Mouse (Mus musculus) ES-Bruce4 (cell line): Measurements from ENCODE around the gene Cetn3. TPM values are rescaled to one million over a fixed set of nuclear protein-coding genes. Genes with fewer than 3 reads are reported as not detected.

Source experiments
- H3K27ac ChIP-seq: 2 replicates; pipeline ENCODE4 v1.5.1; 2012; ENCODE audit warnings: low read length, inconsistent platforms; ENCODE audit not compliant: insufficient read depth
- H3K27me3 ChIP-seq: 2 replicates; pipeline ENCODE4 v1.6.1; 2012; ENCODE audit warnings: mild to moderate bottlenecking, low read length, inconsistent platforms; ENCODE audit not compliant: control insufficient read depth, poor library complexity, insufficient read depth, severe bottlenecking
- H3K36me3 ChIP-seq: 2 replicates; pipeline ENCODE4 v1.6.1; 2012; ENCODE audit warnings: inconsistent platforms, mild to moderate bottlenecking, low read length, moderate library complexity; ENCODE audit not compliant: control insufficient read depth, poor library complexity, insufficient read depth, severe bottlenecking
- H3K4me1 ChIP-seq: one replicate; pipeline ENCODE4 v1.8.1; 2011; ENCODE audit warnings: low read length; ENCODE audit not compliant: control insufficient read depth, insufficient read depth
- H3K4me3 ChIP-seq: 2 replicates; pipeline ENCODE4 v1.5.1; 2011; ENCODE audit warnings: low read depth, mild to moderate bottlenecking, low read length
- H3K9ac ChIP-seq: 2 replicates; pipeline ENCODE4 v1.6.1; 2012; ENCODE audit warnings: low read depth, mild to moderate bottlenecking, inconsistent platforms; ENCODE audit not compliant: poor library complexity, severe bottlenecking
- H3K9me3 ChIP-seq: replicated peaks from 2 replicates; pipeline ENCODE4 v1.6.1; 2012; ENCODE audit warnings: mild to moderate bottlenecking, low read length, inconsistent platforms; ENCODE audit not compliant: control insufficient read depth, poor library complexity, insufficient read depth, severe bottlenecking
- CTCF ChIP-seq: IDR thresholded peaks from one replicate; pipeline ENCODE4 v1.8.1; 2011; ENCODE audit warnings: low read depth, low read length
- EP300 ChIP-seq: IDR thresholded peaks from 2 replicates; pipeline ENCODE4 v1.6.1; 2011; ENCODE audit warnings: low read depth, low read length; ENCODE audit not compliant: insufficient read depth
- POLR2A ChIP-seq: IDR thresholded peaks from one replicate; pipeline ENCODE4 v1.8.1; 2011; ENCODE audit warnings: low read length; ENCODE audit not compliant: insufficient read depth
- polyA plus RNA-seq: library from polyadenylated mRNA; stranded (reverse); fragments of >200 nt; gene quantifications from 2 replicates; pipeline ENCODE4 v1.2.4, GENCODE M21; 2011; ENCODE audit warnings: low read depth; ENCODE audit not compliant: missing spikeins, insufficient read depth, insufficient read length

The Cetn3 gene
- polyA plus RNA-seq, 1 experiment: 198 TPM

DNA sequence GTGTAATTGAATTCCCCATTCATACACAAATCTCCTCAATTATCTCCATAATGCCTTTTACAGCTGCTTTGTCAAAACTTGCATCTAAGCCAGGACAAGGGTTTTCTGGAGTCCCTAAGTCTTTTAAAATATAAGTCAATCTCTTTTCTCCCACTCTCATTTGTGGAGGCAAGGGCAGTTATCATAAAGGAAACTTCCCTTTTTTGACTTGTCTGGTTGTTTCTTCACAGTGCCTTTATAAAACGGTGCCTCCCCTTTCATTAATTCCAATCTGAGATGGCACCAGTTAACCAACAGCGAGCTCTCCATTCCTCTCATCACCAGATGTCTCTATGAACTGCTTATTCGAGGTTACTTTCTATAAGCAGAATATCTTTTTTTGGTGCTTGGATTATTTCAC is 6.7 kb upstream of the Cetn3 start:
- H3K9ac ChIP-seq: no peak overlapping the region
- no peaks in the 10 kb centered on the region for H3K4me1 ChIP-seq
- H3K27me3 ChIP-seq: no peaks in the 10 kb centered on the region
- no peak overlapping the region for H3K4me3 ChIP-seq
- no peak overlapping the region for H3K27ac ChIP-seq
- no peak for TF ChIP-seq POLR2A
- TF ChIP-seq EP300: no peak
- H3K9me3 ChIP-seq: no peaks in the 10 kb centered on the region
- no peaks in the 10 kb centered on the region for H3K36me3 ChIP-seq

DNA sequence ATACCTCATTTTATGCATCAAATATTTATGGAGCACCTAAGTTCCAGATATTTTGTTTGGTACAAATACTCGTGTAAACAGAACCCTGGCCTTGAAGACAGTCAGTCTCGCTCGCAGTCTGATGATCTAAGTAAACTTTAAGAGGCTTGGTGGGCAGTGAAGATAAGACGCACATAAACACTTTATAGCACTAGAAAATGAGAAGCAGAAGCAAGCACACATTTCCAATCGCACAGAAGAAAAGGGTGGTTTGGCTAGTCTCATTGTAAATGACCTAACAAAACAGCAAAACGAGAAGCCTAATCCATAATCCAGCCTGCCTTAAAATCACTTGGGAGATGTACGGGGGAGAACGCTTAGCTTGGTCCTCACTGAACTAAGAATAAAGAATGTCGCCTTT is 402 bp upstream of the Cetn3 start:
- Histone ChIP-seq H3K4me1 (no peaks in the 10 kb centered on the region), H3K27me3 (no peaks in the 10 kb centered on the region), H3K27ac (no peak overlapping the region), H3K4me3 (peak overlapping the region; percentile 51), H3K9me3 (no peaks in the 10 kb centered on the region), H3K36me3 (peaks cover 6% of the 10 kb centered on the region; the same call in 1 of the 2 replicates), H3K9ac (peak overlapping the region; percentile 88)
- TF ChIP-seq POLR2A (no peak), CTCF (no peak), EP300 (no peak)

DNA sequence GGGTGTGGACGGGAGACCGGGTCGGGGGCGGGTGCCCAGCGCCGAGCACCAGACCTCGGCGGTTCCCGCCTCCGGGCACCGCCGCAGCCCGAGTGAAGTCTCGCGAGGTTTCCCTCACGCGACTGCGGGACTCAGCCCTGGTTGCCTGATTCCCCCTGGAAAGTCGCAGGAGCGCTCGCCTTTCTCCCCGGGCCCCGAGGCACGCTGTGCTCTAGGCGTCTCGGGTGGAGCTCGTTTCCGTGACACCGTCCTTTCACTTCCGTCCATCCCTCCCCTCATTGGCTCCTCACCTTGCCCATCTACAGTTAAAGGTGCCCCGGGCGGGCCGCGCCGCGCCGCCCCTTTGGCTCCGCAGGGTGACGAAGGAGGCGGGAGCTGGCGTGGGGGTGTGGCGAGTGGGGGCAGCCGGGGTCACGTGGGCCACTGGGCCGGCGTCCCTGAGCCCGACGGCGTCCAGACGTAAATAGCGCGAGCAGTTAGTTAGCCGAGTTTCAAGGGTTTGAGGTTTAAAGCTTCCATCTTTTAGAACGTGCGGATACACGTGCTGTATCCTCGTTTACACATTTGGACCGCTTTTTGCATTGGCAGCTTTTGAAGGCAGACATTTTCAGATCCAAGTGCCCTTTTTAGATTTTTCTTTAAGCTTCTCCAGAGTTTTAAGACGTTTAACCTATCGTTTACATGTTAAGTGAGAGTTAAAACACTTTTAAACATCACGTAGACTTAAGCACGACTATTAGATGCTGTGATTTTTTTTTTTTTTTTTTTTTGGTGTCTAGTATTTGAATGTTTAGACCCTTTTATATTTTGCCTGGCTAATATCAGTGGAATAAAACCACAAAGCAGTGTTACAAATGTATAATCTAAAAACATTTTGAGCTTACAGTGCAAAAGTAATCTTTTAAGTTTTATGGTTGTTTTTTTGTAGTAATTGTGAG is 797 bp downstream of the Cetn3 start:
- H3K4me1 ChIP-seq: no peaks in the 10 kb centered on the region
- H3K9me3 ChIP-seq: no peaks in the 10 kb centered on the region
- H3K36me3 ChIP-seq: peaks cover 11% of the 10 kb centered on the region; the same call in 1 of the 2 replicates
- H3K27ac ChIP-seq: peak overlapping the region; percentile 71
- no peaks in the 10 kb centered on the region for H3K27me3 ChIP-seq
- peak overlapping the region; percentile 86 for H3K4me3 ChIP-seq
- no peak for TF ChIP-seq EP300
- no peak for TF ChIP-seq POLR2A
- no peak for TF ChIP-seq CTCF
- H3K9ac ChIP-seq: peak overlapping the region; percentile 88

DNA sequence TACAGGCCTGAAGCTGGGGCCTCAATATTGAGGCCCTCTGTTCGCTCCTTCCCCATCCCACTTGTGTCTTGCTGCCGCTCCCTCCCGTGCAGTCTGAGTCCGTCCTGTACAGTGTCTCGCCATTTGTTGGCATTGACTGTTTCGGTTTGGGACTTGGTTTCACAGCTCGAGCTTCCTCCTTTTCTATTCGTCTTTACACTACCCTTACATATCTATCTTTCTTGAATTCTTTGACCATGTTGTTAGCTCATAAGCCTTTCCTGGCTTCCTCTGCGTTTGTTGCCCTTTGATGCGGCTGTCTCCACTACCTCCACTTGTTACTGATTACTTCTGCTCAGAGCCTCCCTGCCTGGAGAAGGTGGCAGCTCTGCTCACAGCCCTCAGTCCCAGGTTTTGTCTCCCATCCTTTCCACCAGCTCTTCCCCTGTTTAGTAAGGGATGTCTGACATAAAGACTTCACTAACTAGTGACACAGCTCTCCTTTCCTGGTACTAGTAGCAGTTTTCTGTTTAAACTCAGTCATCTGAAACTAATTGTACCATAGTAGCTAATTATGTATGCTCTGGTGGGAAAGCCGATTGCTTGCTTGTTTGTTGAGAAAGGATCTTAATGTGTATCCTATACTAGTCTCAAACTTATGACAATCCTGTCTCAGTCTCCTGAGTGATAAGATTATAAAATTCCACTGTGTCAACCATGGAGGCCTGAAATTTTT is 3.0 kb downstream of the Cetn3 start:
- Histone ChIP-seq H3K9ac (no peak overlapping the region), H3K27me3 (no peaks in the 10 kb centered on the region), H3K27ac (no peak overlapping the region), H3K9me3 (no peaks in the 10 kb centered on the region), H3K36me3 (peaks cover 16% of the 10 kb centered on the region), H3K4me1 (no peaks in the 10 kb centered on the region), H3K4me3 (no peak overlapping the region)
- TF ChIP-seq POLR2A (no peak), EP300 (no peak), CTCF (no peak)

DNA sequence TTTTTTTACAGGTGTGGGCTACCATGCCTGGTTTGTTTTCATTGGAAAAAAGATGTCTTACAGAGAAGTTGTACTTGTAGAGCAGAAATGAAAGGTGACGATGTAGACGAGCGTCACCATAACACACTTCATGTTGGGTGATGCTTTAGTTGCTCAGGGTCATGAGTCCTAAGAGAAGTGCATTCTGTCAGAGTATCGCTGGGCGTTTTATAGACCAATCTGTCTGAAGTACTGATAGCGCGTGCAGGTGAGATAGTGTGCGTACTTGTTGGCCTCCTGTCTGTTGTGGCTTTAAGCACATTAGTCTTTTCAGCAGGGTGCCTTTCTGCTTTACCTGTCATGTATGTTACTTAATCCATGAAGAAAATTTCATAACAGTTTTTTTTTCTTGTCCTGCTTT is 7.3 kb downstream of the Cetn3 start:
- no peaks in the 10 kb centered on the region for H3K9me3 ChIP-seq
- H3K9ac ChIP-seq: no peak overlapping the region
- TF ChIP-seq POLR2A (no peak), EP300 (no peak), CTCF (no peak)
- no peaks in the 10 kb centered on the region for H3K27me3 ChIP-seq
- H3K4me3 ChIP-seq: no peak overlapping the region
- peaks cover 16% of the 10 kb centered on the region for H3K36me3 ChIP-seq
- no peak overlapping the region for H3K27ac ChIP-seq
- H3K4me1 ChIP-seq: no peaks in the 10 kb centered on the region

DNA sequence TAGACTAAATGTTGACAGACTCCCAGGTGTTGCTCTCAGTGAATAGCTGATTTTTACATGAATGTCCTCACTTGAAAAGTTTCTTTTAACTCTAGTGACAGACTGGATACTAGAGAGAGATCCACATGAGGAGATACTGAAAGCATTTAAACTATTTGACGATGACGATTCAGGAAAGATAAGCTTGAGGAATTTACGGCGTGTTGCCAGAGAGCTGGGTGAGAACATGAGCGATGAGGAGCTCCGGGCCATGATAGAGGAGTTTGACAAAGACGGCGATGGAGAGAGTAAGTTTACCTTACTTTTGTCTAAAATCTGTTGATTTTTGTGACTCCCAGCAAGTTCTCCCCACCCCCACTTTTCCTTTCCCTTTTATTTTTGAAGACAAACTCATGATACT is 9.0 kb downstream of the Cetn3 start:
- Histone ChIP-seq H3K4me1 (no peaks in the 10 kb centered on the region), H3K9me3 (no peaks in the 10 kb centered on the region), H3K36me3 (peaks cover 16% of the 10 kb centered on the region), H3K27me3 (no peaks in the 10 kb centered on the region), H3K9ac (no peak overlapping the region), H3K4me3 (no peak overlapping the region), H3K27ac (no peak overlapping the region)
- TF ChIP-seq EP300: no peak
- TF ChIP-seq CTCF: no peak
- no peak for TF ChIP-seq POLR2A
